Mouse (Mus musculus) frontal cortex, postnatal 14 days (tissue): ENCODE measurements around the gene Spen.

ENCODE experiments used
- DNase-seq, 2 experiments: peaks; one replicate each; pipeline ENCODE4 v3.0.0; 2022; ENCODE audit warnings: low spot score in 2 of 2

Spen gene

DNA sequence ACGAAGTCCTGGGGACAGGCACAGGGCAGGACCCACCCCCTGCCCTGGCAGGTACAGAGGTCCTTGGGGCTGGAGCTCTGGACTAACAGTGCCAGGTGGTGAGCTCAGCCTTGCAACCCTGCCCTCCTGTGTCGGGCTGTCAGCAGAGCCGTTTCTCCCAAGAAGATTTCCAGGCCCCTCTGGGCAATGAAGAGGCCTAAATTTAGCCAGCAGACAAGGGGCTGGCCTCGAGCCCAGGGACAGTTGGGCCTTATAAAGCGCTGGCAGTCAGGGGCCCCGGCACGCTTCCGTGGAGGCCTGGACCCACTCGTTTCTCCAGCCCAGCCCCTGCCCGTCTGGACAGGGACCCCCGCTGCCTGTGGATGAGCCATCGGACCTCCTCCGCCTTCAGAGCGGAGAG lies 117.0 kb downstream of the Spen start:
- no peak for DNase-seq

- no peak for DNase-seq
Observed at GRCm38 (mm10) chr4:141420886-141421285, 117.5 kb downstream of the Spen start.

GRCm38 (mm10) chr4:141420192-141420829 lies 118.1 kb downstream of the Spen start, which contains the start of gene Hspb7:
Gene Hspb7 (plus strand): TSS chr4:141420779.
- DNase-seq, result no peak

GRCm38 (mm10) chr4:141419398-141420191 lies 118.8 kb downstream of the Spen start:
- no peak for DNase-seq
